Mouse (Mus musculus) embryonic facial prominence, embryonic 11.5 days (tissue): ENCODE data around the gene Spin2c. TPM values are rescaled to one million over a fixed set of nuclear protein-coding genes. Genes with fewer than 3 reads are reported as not detected.

Experiments
- ATAC-seq: fragments of 200-750 bp; cut with Nextera tagmentation; replicated peaks from 2 replicates; pipeline ENCODE4 v1.8.0; 2017; ENCODE audit warnings: low read depth; ENCODE audit not compliant: insufficient number of reproducible peaks, low FRiP score, low TSS enrichment
- DNase-seq: peaks from one replicate; pipeline ENCODE4 v3.0.0-alpha.2; 2015; ENCODE audit warnings: low spot score
- H3K27ac ChIP-seq: fragments of 300-500 bp; sonication (generic); replicated peaks from 2 replicates; pipeline ENCODE4 v1.5.1; 2014; ENCODE audit warnings: mild to moderate bottlenecking, low read depth, low read length, control low read depth
- H3K27me3 ChIP-seq: fragments of 300-500 bp; sonication (generic); 2 replicates; pipeline ENCODE4 v1.6.1; 2014; ENCODE audit warnings: mild to moderate bottlenecking, low read length, moderate library complexity, mixed read lengths; ENCODE audit not compliant: control insufficient read depth, insufficient read depth
- H3K36me3 ChIP-seq: fragments of 300-500 bp; sonication (generic); replicated peaks from 2 replicates; pipeline ENCODE4 v1.6.1; 2014; ENCODE audit warnings: low read depth, mild to moderate bottlenecking, low read length, moderate library complexity, mixed read lengths; ENCODE audit not compliant: control insufficient read depth, insufficient read depth
- H3K4me1 ChIP-seq: fragments of 300-500 bp; sonication (generic); 2 replicates; pipeline ENCODE4 v1.6.1; 2014; ENCODE audit warnings: low read length, mixed read lengths; ENCODE audit not compliant: control insufficient read depth, insufficient read depth
- H3K4me2 ChIP-seq: fragments of 300-500 bp; sonication (generic); 2 replicates; pipeline ENCODE4 v1.6.1; 2014; ENCODE audit warnings: low read depth, mild to moderate bottlenecking, control low read depth, low read length, moderate library complexity
- H3K4me3 ChIP-seq: fragments of 300-500 bp; sonication (generic); 2 replicates; pipeline ENCODE4 v1.5.1; 2014; ENCODE audit warnings: low read depth, low read length, control low read depth
- H3K9ac ChIP-seq: fragments of 300-500 bp; sonication (generic); replicated peaks from 2 replicates; pipeline ENCODE4 v1.6.1; 2014; ENCODE audit warnings: mild to moderate bottlenecking, control low read depth, low read length
- H3K9me3 ChIP-seq: fragments of 300-500 bp; sonication (generic); replicated peaks from 2 replicates; pipeline ENCODE4 v1.6.1; 2016; ENCODE audit warnings: mild to moderate bottlenecking, low read length, inconsistent platforms, mixed read lengths; ENCODE audit not compliant: control insufficient read depth
- WGBS: fragments of 180-500 bp; shearing (Covaris S2); extraction: QIAGEN DNeasy Blood & Tissue Kit; methylation state at CpG from one replicate; pipeline ENCODE4 v1.1.7; 2014; 5-methylcytosine and 5-hydroxymethylcytosine counted together
- polyA plus RNA-seq: library from polyadenylated mRNA; unstranded; fragments of >200 nt; fragmentation: Nextera tagmentation; extraction: Ambion mirVana; gene quantifications from 2 replicates; pipeline ENCODE4 v1.2.1, GENCODE M21; 2014

The Spin2c gene
- polyA plus RNA-seq = 52.6 and 54.5 TPM in 2 replicates

DNA sequence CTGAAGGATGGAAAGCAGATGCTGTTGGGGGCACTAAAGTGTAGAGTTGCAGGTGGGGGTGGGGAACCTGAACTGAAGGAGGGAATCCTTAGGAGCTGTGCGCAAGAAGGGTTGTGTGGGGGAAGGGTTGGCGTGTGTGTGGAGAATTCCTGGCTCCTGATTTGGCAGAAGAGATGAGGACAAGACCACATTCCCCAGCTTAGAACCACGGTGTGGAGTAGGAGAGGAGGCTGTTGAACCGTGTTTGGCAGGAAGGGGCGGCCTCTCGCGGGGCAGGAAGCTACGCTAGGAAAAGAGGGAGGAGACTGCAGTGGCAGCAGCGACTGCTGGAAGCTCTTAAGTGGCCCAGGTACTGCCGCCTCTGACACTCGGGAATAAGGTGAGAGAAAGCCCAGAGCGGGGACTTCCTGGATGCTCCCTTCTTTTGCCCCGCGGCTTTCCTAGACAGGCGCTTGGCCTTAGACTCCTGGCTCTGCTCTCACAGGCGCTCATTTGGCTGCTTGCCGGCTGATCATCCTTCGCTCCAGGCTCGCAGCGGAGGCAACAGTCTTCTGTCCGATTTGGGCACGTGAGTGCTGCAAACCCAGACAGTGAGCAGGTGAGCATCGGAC lies at the start of gene Spin2c:
Spin2c (plus strand) TSS at position 275 of the 611 bp plus-strand sequence.
- peak within 1 kb of the TSS; percentile 27 for H3K4me2 ChIP-seq
- no peaks in the 10 kb centered on the region for H3K9me3 ChIP-seq
- no peaks in the 10 kb centered on the region for H3K27me3 ChIP-seq
- H3K4me1 ChIP-seq = no peaks in the 10 kb centered on the region; the same call in 1 of the 2 replicates
- ATAC-seq (peak; percentile 98), DNase-seq (peak; percentile 83)
- H3K36me3 ChIP-seq = no peaks in the 10 kb centered on the region
- peak within 1 kb of the TSS; percentile 52 for H3K4me3 ChIP-seq
- peak within 1 kb of the TSS; percentile 59; the same call in 1 of the 2 replicates for H3K27ac ChIP-seq
- peak within 1 kb of the TSS; percentile 56 for H3K9ac ChIP-seq
- 23% methylated on average over 17 of the region's 23 CpGs for WGBS

DNA sequence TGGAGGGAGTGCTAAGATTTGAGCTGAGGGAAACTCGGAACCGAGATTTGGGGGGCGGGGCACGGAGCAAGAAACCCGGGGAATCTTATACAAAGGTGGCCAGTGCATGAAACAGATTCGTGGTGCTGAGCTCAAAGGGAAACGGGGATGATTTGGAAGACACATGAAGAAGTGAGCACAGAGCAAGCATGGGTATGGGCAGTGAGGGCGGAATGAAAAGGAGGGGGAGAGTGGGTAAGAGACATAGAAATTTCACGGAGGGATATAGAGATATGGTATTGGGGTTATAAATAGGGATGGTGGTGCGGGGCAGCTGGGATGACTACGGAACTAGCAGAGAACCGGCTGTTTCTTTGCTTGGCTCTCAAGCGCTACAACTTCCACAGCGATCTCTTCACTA lies 581 bp downstream of the Spin2c start:
- peak overlapping the region; percentile 52 for H3K4me3 ChIP-seq
- no peaks in the 10 kb centered on the region for H3K9me3 ChIP-seq
- peak overlapping the region; percentile 56 for H3K9ac ChIP-seq
- peak; percentile 54 for ATAC-seq
- peak overlapping the region; percentile 59; the same call in 1 of the 2 replicates for H3K27ac ChIP-seq
- H3K27me3 ChIP-seq = no peaks in the 10 kb centered on the region
- H3K4me2 ChIP-seq = peak overlapping the region; percentile 27
- no peak for DNase-seq
- H3K4me1 ChIP-seq = no peaks in the 10 kb centered on the region; the same call in 1 of the 2 replicates
- 16% methylated on average over 14 of the region's 14 CpGs for WGBS
- H3K36me3 ChIP-seq = no peaks in the 10 kb centered on the region

Other genes starting within 250 kb of the Spin2c start
- gene Kctd12b, start 135.8 kb upstream of the Spin2c start, polyA plus RNA-seq = 8.3 TPM in 2 replicates
- 88.4 and 100 TPM in 2 replicates for gene Nbdy, start 108.6 kb upstream of the Spin2c start, polyA plus RNA-seq
- not detected in 2 replicates for gene Samt1, start 180.4 kb downstream of the Spin2c start, polyA plus RNA-seq
- gene 4921511M17Rik, start 201.6 kb downstream of the Spin2c start, polyA plus RNA-seq = not detected in 2 replicates
- not detected in 2 replicates for gene Gm10057, start 222.8 kb downstream of the Spin2c start, polyA plus RNA-seq